Mouse (Mus musculus): ENCODE data around the gene 1700018G05Rik.
"Not testable (repeated sequence)": the region's sequence is repeated elsewhere in the genome, so short reads cannot be mapped to it uniquely, and the experiment has no call there.

The 1700018G05Rik gene

GRCm38 (mm10) chrX:102928072-102928471, at the start of gene 1700018G05Rik:
1700018G05Rik (plus strand) TSS chrX:102928372.
- not testable (repeated sequence) for DNase-seq (ENCODE audit: low read depth, low spot score)

GRCm38 (mm10) chrX:102908587-102908986, 19.6 kb upstream of the 1700018G05Rik start, which contains the start of the genes Dmrtc1a and 1700011M02Rik:
Dmrtc1a (minus strand) TSS chrX:102908687.
1700011M02Rik (plus strand) TSS chrX:102908905.
- not testable (repeated sequence) for DNase-seq (ENCODE audit: low read depth, low spot score)

DNA sequence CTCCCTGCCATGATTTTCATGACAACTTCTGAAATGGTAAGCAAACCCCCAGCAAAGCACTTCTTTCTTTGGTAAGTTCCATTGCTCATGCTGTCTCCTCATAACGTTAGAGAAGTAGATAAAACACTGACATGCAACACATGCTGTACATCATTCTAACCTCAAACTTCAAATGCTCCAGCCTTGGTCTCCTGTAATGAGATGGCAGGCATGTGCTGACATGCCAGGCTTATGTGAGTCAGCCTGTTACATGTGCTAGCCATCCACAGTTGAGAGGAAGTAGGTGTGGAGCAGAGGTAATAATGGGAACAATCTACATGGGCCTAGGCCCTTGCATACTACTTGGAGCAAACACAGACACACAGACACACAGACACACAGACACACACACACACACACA, 13.3 kb upstream of the 1700018G05Rik start:
- DNase-seq (ENCODE audit: low read depth, low spot score) = not testable (repeated sequence)

DNA sequence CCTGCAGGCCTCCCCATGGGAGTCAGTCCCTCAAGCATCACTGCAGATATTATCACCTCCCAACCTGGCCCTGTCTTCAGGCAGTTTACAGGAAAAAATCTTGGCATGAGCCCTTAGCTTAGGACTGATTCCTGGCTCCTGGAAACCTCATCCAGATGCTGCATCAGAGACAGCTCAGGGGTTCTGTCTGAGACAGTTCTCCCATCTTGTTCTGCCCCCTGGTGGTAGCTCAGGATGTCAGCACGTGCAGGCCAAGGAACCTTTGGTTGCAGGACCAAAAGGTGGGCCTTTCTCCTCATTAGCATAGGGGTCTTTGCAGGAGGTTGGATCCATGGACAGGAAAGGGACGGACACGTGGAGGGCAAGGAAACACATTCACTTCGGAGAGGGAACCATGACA, 1.5 kb upstream of the 1700018G05Rik start:
- not testable (repeated sequence) for DNase-seq (ENCODE audit: low read depth, low spot score)

DNA sequence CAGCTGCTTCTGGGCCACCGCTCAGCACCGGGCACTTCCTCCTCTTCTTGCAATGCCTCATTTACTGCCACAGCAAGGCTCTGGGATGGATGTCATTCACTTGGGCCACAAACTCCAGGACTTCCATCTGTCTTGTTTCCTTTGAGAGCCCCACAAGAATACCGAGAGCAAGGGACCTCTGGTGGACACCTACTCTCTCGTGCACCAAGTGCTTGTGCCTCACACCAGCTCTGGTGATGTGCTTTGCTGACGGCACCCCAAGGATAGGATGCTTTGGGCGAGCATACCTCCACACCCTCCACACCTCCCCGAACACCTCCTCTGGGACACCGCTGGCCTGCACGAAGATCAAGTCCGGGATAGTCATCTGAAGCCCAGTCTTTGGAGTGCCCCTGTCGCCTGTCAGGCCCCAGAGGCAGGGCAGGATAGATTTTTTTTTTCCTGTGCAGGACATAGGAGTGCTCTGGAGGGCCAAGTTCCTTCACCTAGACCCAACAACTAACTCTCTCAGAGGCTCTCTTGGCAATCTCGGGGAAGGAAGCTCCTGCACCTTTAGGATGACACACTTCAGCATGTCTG, 4.9 kb downstream of the 1700018G05Rik start:
- DNase-seq (ENCODE audit: low read depth, low spot score) = no peak

GRCm38 (mm10) chrX:102933571-102934394, 5.6 kb downstream of the 1700018G05Rik start:
- DNase-seq (ENCODE audit: low read depth, low spot score) = peak; percentile 36

DNA sequence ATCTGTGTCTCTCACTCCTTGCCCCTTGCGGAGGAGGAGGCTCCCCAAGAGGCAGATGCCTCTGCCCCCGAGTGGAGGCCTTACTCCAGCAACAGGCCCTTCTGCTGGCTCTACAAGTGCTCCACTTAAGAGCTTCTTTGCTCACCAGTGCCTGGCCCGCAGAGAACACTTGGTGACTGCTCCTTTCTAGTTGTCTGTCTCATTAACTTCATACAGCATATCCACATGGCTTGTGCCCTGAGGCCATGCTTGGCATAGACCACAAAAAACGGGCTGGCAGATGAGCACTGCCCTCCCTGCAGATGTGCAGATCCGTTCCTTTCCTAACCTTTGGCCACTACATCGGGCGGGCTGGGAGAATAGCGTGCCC, 6.2 kb downstream of the 1700018G05Rik start:
- no peak for DNase-seq (ENCODE audit: low read depth, low spot score)

GRCm38 (mm10) chrX:102936743-102937142, 8.6 kb downstream of the 1700018G05Rik start:
- no peak for DNase-seq (ENCODE audit: low read depth, low spot score)

GRCm38 (mm10) chrX:102950136-102950535, 22.0 kb downstream of the 1700018G05Rik start:
- not testable (repeated sequence) for DNase-seq (ENCODE audit: low read depth, low spot score)

GRCm38 (mm10) chrX:102958917-102959316, 30.7 kb downstream of the 1700018G05Rik start:
- peak; percentile 20 for DNase-seq (ENCODE audit: low read depth, low spot score)

- no peak for DNase-seq (ENCODE audit: low read depth, low spot score)
These were observed 32.4 kb downstream of the 1700018G05Rik start for GRCm38 (mm10) chrX:102960581-102960980.
